Mouse (Mus musculus) brain, adult 10 weeks (tissue): ENCODE results near the gene Taf6l. TPM values are rescaled to one million over a fixed set of nuclear protein-coding genes. Genes with fewer than 3 reads are reported as not detected.

Experiments used
- polyA plus RNA-seq: library from polyadenylated mRNA; stranded (reverse); fragments of 350-450 nt; fragmentation: Illumina TruSeq; extraction: RNeasy Lipid Tissue Mini Kit (QIAGEN cat#74804); gene quantifications from one replicate; pipeline ENCODE4 v1.2.3, GENCODE M21; 2015; ENCODE audit warnings: low read depth, low replicate concordance

The Taf6l gene
- polyA plus RNA-seq, result 12.2 TPM

DNA sequence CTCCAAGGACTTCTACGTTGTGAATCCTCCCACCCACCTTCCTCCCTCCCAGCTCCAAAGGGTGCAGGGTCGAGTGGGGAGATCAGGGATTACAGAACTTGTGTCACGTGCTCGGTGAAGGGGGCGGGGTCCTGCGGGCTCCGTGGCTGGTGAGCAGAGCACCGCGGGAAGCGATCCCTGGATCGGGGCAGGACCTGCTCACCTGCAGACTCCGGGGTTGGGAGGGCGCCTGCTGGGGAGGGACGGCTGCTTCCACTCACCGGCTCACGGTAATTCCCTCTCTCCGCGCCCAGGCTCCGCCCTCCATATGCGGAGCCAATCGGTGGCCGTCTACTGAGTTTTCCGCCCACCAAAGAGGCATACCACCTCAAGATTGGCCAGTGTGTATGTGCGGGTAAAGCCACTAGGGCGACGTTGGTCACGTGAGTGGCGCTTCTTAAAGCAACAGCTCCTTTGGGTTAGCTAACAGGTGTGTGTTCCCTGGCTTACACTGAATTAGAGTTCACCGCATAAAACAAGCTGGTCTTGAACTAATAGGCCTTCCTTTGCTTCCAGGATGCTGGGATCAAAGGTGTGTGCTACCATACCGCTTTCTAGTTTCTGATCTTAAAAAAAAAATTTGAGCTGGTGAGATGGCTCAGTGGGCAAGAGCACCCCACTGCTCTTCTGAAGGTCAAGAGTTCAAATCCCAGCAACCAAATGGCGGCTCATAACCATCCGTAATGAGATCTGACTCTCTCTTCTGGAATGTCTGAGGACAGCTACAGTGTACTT lies at the start of gene Taf6l:
TSS of gene Taf6l (minus strand) at position 410 of the 774 bp plus-strand sequence.

DNA sequence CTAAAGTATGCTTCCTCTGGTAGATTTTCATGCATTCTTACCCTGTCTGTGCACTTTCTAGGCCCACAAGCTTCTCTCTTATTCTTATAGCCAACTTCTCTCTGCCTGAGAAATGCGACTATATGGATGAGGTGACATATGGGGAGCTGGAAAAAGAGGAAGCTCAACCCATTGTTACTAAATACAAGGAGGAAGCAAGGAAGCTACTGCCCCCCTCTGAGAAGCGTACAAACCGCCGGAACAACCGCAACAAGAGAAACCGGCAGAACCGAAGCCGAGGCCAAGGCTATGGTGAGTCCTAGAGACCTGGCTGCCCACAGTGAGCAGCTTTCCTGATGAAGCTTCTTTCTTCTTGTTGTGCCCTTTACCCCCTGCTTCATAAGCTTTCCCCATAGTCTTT lies 43.4 kb upstream of the Taf6l start, which contains the start of gene AC129217.1:
TSS of gene AC129217.1 (plus strand) at position 114 of the 400 bp plus-strand sequence.

DNA sequence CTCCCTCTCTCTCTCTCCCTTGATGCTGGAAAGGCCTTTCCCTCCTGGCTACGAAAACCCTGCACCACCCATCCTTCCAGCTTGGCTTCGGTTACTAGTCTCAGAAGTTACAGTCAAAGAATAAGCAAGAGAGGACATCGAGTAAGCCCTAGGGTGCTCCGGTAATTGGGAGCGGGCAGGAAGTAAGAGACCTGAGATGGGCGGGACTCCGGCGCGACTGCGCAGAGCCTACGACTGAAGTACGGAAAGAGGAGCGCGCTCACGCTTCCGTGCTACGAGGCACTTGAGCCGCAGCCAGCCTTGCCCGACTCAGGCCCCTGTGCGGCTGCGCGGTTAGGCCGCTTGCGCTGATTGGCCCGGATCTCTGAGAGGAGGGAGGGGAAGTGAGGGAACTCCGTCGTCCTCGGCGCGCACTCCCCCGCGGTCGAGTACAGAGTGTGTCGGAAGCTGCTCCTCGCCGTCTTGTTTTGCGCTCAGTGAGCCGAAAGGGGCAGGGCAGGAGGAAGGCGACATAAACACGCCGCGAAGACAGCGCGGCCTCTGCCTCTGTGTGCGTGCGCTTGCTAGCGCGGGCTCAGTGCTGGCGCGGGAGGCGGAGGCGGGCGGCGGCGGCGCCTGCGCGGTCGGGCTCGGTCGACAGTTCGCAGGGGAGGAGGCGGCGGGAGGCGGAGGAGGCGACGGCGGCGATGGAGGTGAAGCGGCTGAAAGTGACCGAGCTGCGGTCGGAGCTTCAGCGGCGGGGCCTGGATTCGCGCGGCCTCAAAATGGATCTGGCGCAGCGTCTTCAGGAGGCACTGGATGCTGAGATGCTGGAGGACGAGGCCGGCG lies 33.6 kb upstream of the Taf6l start, which contains the start of gene Hnrnpul2:
TSS of gene Hnrnpul2 (plus strand) at position 415 of the 828 bp plus-strand sequence.

DNA sequence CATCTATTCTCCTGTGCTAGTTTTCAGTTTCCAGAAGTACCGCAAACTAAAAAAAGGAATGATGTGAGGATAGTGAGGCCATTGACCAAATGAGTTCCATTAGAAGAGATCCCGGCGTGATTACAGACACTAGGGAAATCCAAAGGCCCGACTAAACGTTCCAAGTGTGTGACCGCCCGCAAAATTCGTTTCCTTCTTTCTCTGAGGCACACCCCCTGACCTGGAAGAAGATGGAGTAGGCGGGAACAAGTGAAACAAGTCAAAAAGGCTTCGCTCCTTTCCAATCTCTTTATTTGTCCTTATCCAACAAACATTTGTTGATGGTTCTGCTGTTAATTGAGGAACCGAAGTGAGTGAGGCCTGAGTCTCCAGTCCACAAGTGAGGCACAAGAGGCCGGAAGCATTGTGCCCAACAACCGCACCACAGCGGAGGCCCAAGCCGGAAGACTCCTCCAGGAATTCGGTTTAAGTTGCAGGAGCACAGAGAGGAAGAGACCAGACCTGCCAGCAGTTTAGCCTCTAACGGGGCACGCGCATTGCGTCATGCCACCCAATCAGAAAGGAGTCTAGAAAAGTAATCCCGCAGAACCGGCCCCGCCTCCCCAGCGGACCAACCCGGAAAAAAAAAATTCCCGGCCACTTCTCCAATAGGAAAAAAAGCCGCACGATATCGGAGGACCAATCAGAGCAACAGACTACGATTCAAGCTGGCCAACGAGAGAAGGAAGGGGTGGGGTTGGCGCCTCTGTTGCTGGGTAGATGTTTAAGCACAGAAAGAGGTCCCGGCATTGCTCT lies 32.8 kb upstream of the Taf6l start, which contains the start of gene Ttc9c:
TSS of gene Ttc9c (minus strand) at position 533 of the 795 bp plus-strand sequence.

DNA sequence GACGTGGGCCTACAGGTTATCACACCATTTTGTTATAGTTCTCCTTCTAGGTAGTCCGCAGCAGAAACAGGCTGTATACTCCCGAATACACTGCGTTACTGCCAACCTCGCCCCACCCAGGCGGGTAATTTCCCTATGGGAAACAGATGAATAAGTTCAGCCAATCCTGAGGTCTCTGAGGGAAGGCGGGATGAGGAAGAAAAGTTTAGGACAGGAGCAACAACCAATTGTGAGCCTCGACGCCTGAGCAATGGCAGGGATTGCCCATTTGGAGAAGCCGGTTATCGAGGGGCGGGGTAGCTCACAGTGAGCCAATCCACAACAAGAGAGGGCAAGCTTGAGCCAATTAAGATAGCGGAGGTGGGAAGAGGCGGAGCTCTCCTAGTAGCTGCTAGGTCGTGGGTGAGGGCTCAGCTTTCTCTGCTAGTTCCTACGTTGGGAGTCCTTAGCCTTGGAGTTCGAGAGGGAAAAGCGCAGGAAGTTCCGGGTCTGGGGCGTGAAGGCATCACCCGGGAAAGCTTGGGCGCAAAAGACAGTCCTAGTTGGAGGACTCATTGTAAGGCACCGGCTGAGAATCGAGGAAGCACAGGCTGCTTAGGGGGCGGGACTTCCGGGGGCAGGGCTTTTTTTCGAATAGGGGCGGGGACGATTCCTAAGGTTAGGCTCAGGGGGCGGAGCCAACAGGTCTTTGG lies 16.1 kb upstream of the Taf6l start, which contains the start of gene Zbtb3:
TSS of gene Zbtb3 (plus strand) at position 426 of the 692 bp plus-strand sequence.

DNA sequence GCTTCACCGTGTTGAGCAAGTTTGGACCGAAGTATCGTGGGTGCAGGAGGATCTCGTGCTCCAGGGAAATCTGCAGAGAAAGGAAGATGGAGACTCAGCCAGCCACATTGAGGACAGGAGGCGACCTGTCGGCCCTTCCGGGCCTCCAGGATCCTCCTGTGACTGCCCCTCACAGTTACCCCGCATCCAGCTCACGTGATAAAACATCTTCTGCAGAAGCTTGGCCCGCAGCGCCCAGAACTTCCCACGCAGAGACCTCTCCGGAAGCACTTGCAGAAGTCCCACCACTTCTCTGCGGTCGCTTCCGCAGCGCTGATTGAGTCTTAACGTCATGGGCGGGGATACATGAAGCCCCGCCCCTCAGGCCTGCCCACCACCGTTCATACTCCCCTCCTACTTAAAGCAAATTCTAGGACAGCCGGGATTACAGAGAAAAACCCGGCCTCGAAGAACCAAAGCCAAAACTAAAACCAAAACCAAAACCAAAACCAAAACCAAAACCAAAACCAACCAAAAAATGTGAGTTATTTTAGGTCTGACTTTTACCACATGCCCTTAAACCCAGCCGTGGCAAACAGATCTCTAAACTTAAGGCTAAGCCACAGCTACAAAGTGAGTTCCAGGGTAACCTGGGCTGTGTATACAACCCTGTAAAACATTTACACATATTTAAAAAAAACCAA lies 12.2 kb upstream of the Taf6l start, which contains the start of gene Polr2g:
TSS of gene Polr2g (minus strand) at position 314 of the 683 bp plus-strand sequence.

DNA sequence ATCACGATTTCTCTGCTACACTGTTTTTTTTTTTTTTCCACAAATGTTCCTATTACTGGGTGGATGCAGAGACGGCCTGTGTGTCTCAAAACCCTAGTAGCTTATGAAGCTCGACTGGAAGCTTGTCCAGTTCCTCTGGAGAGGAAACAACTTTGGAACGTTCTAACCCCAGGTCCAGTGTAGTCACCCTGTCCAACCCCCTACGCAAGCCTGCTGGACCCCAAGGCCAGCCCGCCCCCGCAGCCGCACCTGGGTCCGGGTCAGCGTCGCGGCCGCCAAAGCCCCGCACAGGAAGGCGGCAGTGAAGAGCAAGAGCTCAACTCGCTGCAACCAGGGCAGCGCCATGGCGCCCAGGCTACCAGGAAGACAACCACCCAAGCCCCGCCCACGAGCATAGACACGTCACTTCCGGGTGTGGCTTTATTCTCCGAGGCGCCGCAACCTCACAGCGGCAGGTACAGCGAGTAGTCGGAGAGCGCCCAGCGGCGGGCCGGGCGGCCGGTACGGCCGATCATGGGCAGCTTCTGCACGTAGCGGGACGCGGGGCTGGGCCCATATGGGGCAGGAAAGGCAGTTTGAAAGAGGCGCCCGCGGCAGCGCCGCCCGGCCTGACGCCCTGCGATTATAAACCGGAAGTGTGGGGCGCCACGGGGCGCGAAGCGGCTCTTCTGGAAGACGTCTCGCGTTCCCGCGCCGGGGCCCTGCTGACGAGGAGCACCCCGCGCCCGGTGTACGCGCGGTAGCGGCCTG lies 12.0 kb downstream of the Taf6l start, which contains the start of gene Tmem179b:
TSS of gene Tmem179b (minus strand) at position 382 of the 750 bp plus-strand sequence.

DNA sequence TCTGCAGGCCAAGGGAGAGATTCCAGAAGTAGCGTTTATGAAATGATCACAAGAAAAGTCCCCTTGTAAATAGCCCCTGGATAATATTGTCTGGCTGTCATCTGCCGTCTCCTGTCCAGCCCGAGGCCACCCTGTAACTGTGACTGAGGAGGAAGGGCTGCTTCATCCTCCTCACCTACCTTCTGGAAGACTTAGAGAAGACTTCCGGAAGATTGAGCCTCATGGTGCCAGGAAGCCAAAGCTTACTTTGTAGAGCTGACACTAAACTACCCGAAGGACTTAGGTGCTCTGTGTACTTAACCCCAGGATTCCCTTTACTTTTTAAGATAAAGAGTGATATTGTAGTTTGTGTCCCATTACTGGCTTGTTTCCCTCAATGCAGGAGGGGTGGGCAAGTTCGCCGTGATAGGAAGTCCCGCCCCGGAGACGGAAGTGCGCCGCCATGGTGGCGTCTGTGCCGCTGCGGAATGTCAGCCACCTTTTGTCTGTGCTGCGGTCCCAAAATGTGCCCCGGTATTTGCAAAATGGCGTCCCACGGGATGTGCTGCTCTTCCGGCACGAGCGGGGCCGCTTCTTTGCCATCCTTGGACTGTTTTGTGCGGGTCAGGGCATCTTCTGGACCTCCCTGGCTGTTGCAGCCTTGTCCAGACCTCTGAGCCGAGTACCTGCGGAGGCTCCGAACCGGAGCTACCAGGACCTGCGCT lies 15.5 kb downstream of the Taf6l start, which contains the start of gene Tmem223:
TSS of gene Tmem223 (plus strand) at position 430 of the 704 bp plus-strand sequence.

DNA sequence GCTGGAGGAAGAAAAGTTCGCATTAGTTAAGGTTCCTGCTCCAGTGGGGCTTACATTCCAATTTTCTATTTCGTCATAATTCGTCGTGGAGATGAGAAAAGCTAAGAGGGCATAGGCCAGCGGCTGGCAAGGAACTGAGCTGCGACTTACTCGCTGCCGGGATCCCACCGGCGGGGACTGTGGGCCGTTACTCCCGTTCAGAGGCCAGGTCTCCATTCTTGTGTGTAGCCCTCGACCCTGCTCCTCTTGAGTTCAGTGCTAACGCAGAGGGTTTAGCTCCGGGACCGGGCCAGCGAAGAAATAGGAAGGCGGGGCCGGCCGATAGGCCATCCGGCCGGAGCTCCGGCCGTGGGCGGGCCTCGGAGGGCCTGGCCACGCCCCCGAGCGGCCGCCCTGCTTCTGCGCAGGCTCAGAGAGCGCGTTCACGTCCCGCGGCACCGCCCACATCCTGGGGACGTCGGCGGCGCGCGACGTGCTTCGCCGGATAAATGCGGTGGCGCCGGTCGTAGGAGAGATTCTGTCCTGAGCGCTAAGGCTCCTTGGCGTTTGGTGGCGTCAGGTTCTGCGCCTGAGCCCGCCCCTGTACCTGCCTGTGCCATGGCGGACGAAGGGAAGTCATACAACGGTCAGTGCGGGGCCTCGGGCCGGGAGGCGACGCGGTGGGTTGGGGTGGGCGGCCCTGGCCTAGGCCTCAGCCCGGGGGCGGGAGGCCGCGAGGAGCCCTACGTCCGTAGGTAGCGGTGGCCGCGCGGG lies 29.4 kb downstream of the Taf6l start, which contains the start of gene Nxf1:
TSS of gene Nxf1 (plus strand) at position 439 of the 753 bp plus-strand sequence.

DNA sequence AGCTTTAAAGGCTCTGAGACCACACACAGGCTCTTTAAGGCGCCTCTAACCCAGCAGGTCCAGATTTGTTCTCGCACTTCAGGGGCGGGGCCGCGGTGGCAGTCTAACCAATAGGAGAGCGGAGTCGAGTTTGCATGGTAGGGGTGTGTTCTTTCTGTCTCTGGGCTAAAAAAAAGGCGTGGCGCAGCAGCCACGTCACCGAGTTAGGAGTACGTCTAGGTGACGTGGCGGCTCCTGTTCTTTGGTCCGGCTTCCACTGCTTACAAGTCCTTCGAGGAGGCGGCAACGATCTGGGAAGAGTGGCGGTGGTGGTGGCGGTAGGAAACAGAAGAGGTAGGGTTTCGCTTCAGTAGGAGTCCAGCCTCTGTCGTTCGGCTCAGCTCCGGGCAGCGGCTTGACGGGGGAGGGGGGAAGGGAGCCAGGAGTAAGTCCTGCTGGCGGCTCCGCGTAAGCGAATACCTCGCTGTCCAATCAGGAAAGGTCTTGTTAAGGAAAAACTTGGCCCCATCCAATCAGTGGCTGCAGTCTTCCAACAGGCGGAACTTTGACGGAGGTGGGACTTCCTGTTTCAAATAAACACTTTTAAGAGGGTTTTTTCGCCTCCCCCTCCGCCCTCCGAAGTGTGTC lies 44.9 kb downstream of the Taf6l start, which contains the start of gene Stx5a:
TSS of gene Stx5a (plus strand) at position 171 of the 627 bp plus-strand sequence.

DNA sequence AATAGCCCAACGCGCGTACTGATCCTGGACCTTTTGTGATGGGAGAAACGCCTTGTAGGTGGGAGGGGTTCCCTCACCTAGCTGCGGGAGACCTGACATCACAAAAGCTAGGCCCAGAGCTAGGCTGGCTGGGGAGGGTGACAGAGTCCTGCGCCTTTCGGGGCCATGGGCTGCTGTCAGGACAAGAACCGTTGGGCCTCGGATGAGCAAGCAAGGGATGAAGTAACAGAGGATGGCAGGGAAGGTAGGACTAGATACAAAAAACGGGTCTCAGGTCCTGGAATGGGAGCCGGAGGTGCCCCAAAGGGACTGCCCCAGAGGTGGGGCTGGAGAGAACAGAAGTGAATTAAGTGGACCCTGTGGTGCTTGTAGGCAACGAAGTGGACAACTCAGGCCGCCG lies 45.6 kb downstream of the Taf6l start, which contains the start of gene 1700092M07Rik:
TSS of gene 1700092M07Rik (plus strand) at position 116 of the 400 bp plus-strand sequence.

DNA sequence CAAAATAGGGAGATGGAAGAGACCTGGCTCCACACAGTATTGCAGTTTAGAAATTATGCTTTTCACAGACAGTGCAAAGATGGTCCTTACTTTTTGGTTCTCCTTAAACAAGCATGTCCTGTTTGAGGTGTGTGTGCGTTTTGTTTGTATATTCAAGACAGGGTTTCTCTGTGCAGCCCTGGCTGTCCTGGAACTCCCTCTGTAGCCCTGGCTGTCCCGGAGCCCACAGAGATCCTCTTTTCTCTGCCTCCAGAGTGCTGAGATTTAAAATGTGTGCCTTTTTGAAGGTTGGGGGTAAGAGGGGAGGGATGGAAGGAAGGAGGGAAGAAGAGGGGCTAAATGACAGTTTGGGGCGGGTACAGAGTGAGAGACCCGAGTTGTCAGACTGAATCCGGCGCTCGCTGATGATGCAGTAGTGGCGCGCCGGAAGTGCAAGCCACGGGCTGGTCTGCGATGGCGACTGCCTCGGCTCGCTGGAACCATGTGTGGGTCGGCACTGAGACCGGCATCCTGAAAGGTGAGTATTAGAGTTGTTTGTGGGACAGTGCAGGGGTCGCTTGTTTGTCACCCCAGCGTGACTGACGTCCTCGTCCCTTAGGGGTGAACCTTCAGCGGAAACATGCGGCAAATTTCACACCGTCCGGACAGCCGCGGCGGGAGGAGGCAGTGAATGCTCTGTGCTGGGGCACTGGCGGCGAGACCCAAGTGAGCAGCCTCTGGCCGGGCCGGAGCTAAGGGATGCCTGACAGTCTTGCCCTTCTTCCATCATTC lies 50.6 kb downstream of the Taf6l start, which contains the start of gene Wdr74:
TSS of gene Wdr74 (plus strand) at position 439 of the 771 bp plus-strand sequence.

